Mouse (Mus musculus): Measurements from ENCODE around the gene Gnb1l.

Gene Gnb1l

DNA sequence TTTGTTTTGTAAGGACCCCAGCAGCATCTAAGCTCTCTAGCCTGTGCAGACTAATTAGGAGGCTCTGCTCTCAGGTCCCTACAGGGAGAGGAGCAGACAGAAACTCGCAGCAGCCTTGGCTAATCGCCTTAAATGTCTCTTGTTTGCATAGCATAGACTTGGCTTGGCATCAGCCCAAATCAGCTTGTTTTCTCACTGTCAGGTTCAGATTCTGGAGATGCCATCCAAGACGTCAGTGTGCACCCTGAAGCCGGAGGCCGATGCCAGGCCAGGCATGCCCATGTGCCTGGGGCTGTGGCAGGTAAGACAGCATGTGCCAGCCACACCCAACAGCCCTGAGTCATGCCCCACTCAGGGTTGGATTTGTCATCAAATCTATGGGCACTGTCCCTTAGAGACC lies 49.4 kb downstream of the Gnb1l start:
- no peak for DNase-seq (ENCODE audit: low spot score in 2 of 2)

DNA sequence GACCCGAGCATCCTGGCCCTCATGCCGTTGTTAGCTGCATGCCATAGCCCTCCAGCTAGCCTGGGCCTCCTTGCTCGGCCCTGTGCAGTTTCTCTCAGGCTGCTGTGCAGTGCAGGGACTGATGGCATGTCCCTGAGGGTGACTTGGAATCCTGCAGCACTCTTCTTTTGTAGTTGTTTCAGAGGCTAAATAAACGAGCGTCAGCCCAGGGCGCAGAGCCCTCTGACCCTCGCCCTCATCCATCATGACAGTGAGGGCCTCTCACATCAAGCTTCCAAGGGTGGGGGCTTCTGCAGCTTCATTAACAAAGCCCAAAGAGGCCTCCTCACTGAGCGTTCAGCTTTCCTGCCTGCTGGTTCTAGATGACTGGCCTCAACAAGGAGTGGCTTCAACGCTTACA lies 53.1 kb downstream of the Gnb1l start:
- no peak for DNase-seq (ENCODE audit: low spot score in 2 of 2)

DNA sequence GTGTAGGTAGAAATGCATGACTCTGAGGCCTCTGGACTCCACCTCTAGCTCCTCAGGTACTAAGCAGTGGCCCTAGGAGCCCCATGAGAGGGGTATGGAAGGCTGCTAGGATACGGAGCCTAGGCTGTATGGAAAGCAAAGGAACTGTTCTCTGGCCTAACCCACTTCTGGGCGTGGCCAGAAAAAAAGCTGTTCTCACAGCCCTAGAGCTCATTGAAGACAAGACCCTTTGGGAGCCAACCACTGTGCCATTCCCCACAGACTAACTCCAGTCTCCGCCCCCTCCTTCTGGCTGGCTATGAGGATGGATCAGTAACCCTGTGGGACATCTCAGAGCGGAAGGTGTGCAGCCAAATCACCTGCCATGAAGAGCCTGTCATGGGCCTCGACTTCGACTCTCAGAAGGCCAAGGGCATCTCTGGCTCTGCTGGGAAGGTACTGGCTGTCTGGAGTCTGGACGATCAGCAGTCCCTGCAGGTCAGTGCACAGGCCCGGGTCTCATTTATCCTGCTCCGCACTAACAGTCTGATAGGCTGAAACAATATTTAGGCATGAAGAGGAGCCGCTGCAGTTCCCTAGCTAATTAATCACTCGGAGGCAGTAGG lies 53.7 kb downstream of the Gnb1l start:
- DNase-seq (ENCODE audit: low spot score in 2 of 2): no peak

DNA sequence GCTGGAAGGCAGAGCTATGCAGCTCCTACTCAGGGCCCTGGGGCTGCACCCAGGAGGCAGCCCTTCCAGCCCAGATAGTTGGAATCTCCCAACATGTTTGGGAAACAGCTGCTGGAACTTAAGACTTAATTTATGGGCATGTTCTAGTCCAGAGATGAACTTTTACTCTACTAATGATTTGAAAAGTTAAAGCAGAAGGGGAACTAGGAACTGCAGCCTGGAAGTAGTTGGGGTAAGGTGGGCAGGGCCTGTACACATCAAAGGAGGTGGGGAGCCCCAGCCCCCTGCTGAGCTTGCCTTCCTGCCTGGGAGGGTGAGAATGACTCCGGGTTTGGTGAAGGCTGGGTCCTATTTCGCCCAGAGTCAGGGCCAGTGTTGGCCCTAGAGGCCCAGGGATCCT lies 56.2 kb downstream of the Gnb1l start:
- DNase-seq (ENCODE audit: low spot score in 2 of 2): no peak

DNA sequence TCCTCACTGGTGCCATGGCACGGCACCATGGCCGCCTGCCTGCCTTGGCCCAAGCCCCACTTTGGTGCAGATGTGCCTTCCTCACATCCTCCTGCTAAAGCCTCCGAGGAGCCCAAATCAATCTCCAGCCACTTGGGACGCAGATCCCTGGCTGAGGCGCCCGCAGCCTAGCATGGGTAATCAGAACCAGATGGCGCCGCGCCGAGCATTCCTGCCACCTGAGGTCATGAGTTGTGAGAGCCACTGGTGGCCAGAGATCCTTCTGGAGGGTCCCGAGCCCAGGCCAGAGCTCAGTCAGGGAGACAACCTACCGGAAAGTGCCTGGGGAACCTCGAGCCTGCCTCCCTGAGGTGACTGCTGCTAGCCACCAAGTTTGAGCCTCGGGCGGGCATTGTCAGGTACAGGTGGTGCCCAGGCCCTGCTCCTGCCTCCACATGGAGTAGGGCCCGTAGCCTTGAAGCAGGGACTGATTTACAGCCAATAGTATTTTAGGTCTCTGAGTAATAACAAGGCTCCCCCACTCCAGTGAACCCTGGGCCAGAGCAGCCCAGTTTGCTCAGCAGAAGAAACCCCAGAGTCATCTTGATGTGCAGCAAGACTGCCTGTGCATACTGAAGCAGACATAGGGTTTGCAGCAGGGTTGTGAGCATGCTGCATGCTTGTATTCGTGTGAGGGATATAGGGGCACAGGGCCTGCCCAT lies 56.9 kb downstream of the Gnb1l start:
- no peak for DNase-seq (ENCODE audit: low spot score in 2 of 2)

DNA sequence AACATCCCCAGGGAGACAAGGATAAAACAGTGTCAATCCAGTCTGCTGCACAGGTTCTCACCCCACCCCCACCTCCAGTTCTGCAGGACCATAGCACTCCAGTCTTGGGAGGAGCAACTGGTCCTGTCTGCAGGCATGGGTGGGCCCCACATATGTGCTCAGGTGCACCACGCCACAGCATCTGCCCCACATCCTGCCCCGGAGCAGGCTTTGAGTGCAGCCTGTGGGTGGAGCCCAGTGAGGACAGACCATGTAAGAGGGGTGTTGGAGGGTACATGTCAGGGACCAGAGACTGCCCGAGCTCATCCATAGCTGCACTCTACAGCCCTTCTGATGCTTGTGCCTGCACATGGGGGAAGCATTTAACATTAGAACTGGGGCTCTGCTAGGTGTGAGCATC lies 57.9 kb downstream of the Gnb1l start:
- DNase-seq (ENCODE audit: low spot score in 2 of 2): no peak

DNA sequence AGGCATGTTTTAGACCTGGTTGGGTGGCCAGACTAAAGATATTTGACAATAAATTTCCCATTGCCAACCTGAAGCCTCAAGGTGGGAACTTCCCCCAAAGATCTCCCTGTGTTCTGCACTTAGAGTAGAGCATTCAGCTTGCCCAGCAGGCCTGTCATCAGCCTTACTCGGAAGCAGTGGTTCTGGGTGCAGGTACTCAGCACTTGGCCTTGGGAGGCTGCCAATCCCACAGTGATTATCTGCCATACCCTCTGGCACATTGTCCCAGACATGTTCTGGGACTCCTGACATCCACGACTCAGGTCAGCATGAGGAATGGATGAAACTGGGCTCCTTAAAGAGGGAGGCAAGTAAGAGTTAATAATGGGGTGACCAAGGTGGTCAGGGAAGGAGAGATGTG lies 66.0 kb downstream of the Gnb1l start:
- no peak for DNase-seq (ENCODE audit: low spot score in 2 of 2)

DNA sequence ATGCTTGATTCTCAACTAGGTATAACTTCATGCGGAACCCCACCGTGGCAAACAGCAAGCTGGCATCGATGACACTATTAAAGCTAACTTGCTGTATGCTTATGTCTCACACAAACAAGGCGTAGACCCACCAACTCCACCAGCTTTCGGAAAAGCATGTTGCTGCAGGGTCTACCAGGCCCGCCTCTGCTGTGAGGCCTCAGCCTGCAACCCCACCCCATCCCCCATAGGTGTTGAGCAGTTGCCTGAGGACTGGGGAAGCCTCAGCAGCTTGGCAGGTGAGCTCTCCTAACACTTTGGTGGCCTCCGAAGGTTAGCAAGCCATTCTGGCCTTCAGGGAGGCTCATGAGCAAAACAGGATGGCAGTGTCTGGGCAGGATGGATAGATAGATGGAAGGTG lies 70.1 kb downstream of the Gnb1l start:
- no peak for DNase-seq (ENCODE audit: low spot score in 2 of 2)

DNA sequence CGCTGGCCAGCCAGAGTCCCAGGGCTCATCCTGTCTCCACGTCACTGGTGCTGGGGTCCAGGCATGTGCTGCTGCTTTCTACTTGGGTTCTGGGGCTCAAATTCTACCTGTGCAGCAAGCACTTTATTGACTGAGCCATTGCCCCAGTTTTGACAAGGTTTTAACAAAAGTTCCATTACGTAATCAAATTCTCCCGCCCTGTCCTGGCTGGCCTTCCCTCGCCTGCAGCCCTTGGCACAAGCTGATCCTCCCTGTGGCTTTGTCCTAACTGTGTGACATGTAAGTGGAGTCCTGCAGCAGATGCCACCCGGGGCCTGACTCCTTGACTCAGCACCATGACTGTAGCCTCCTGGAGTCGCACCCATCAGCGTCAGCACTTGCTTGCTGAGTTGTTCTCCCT lies 75.7 kb downstream of the Gnb1l start:
- DNase-seq (ENCODE audit: low spot score in 2 of 2): no peak

DNA sequence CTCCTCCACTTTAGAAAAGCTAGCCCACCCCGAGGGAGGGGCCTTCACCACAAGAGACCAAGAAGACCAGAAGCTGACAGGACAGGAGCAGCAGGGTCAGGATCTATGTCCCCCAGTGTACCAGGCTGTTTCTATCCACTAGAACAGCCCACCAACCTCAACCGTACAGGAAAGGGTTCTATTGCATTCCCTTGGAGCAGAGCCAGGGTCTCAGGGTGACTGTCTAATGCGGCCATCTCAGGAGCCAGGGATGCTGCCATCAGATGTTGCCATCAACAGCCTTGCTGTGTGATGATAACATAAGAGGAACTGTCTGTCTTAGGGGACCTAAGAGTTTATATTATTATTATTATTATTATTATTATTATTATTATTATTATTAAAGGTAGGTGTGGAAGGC lies 78.6 kb downstream of the Gnb1l start:
- no peak for DNase-seq (ENCODE audit: low spot score in 2 of 2)

DNA sequence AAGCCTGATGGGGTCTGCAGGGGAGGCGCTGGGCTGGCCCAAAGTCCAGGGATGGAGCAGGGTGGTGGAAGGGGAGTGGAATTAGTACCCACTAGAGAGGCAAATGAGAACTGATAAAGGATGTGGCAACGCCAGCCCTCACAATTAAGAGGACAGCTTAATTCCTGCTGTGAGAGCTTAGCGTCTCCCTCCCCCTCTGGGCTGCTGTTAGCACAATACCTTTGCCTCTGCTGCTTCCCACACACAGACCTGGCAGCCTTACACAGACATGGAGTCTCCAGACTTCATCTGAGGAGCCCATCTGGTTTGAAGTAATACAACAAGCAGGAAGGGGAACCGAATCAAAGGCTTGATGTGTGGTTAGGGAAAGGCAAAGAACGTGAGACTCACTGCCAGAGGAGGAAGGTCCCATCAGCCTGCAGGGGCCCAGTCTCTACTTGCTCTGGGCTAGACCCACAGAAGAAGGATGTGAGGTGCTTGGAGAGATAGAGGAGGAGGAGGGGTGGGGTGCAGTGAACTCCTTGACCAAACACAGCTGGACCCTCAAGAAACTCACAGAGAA lies 79.2 kb downstream of the Gnb1l start:
- DNase-seq (ENCODE audit: low spot score in 2 of 2): no peak

DNA sequence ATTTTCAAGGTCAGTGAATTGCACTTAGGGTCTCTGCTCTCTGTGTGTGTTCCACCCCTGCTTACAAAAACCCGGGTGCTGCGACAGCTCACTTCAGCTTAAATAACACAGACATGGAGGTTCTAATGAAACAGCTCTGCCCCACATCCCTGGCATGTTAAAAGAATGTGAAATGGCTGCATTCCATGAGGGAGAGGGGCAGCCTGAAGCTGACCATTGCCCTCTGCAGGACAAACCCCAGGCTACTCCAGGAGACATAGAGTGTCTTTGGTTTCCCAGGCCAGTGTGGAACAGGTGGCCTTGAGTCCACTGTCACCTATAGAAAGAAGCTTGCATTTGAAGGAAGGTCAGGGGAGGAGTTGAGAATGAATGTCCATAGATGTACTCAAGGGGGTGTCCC lies 81.9 kb downstream of the Gnb1l start:
- no peak for DNase-seq (ENCODE audit: low spot score in 2 of 2)

DNA sequence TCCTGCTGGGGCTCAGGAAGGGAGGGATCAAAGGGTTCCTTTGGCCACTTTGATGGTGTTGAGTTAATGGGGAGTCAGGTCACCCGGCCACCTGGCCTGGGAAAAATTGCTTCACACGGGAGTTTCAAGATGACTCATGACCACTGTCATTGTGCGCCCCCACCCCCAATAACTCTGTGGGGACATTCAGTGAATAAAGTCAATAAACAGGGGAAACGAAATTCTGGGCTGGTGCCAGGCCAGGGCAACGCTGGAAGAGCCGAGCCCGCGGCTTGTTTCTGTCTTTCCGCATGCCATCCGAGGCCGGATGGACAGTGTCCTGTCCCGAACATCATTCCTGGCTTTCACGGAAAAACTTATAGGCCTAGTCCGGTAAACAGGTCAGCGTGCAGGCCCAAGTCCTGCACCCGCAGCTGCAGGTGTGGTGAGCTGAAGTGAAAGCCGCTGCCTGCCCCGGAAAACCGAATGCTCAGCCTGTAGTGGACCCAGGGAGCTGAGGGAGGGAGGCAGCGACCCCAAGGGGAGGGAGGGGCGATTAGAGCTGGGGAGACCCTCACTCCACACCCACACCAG lies 82.6 kb downstream of the Gnb1l start:
- DNase-seq (ENCODE audit: low spot score in 2 of 2): no peak

DNA sequence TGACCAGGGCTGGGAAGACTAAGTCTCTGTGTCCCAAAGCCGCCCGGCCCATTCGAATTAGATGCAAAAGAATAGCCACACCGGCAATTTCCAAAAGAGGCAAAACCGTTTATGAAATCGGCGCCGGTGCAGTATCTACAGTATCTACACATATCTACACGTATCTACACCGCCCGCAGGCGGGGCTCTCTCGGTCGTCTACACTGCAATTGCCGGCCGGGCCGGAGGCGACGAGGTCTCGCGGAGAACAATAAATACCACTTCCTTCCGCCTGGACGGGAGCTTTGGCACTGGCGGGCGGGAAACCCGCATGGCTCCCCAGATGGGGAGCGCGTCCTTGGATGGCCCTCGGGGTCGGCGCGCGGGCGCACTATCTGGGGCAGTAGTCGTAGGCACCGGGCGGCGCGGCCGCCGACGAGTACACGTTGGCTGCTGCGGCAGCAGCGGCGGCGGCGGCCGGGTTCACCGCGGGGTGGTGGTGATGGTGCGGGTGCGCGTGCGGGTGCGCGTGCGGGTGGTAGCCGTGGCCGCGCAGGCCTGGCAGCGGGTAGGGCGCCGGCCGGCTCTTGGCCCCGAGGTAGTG lies 83.2 kb downstream of the Gnb1l start:
- no peak for DNase-seq (ENCODE audit: low spot score in 2 of 2)

DNA sequence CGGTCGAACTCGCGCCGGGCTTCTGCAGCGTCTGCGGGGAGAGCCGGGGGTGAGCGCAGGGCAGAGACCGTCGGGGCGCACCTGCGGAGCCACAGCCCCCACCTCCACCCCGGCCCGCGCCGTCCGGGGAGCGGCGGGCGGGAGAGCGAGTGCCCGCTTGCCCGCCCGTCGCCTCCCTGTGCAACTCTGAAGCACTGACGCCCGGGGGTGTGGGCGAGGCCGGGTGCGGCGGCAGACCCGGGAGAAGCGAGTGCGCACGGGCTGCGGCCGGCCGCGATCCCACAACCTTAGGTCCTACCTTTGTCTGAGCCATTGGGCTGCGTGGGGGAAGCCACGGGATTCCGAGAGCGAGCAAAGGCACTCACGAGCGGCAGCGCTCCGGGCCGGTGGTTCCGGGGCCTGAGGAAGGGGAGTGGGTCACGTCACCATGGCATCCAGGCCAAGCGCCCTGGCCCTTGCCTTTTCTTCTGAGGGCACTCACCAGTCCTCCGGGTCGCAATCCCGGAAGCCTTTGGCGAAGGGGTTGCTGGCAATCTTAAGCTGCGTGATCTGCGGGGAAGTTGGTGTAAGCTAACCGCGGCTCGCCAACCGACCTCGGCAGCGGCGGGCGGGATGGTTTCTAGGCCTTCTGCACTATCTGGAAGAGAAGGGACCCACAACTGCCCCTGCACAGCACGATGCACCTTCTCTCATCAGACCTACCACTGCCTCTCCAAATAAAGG lies 84.1 kb downstream of the Gnb1l start:
- no peak for DNase-seq (ENCODE audit: low spot score in 2 of 2)

DNA sequence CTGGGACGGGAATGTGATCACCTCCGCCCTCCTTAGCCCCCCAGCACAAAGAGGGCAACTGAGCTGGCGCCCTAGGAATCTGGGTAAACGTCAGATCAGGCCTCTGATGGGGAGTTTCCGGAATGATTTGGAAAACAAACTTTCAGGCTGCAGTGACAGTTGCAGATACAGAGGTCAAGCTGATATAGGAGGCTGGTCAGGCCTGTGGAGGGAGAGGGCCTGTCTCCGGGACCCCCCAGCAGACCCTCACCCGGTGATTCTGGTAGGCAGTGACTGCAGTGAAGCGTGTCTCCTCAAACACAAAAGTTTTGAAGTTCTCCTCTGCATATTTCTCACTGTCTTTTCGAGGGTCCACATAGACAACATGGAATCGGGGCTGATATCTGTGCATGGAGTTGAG lies 84.7 kb downstream of the Gnb1l start:
- no peak for DNase-seq (ENCODE audit: low spot score in 2 of 2)

DNA sequence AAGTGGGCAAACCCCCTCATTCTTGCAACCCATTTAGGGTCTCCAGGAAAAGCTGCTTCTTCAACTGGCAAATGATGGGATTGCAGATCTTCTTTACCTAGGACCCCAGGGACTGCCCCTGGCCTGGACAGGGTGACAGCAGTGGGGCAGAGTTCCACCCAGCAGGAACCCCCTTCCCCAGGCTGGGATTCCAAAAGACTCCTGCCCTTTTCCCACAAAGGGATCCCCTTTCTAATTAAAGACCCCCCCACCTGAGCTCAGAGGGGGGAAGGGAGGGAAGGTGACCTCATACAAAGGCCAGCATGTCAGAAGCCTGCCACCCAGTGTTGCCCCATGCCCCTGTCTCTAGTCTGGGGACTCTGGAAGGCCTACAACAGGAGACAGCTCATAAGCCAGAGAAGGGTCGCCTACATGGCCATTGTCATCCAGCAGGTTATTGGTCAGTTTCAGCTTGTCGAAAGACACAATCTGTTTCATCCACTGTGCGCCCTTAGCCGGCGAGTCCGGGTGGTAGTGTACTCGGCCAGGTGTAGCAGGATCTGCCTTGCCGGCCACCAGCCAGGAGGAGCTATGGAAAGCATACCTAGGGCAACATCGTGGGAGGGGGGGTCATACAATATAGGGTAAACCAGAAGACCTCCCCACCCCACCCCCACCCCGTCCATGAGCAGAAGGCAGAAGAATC lies 85.3 kb downstream of the Gnb1l start:
- DNase-seq (ENCODE audit: low spot score in 2 of 2): no peak

DNA sequence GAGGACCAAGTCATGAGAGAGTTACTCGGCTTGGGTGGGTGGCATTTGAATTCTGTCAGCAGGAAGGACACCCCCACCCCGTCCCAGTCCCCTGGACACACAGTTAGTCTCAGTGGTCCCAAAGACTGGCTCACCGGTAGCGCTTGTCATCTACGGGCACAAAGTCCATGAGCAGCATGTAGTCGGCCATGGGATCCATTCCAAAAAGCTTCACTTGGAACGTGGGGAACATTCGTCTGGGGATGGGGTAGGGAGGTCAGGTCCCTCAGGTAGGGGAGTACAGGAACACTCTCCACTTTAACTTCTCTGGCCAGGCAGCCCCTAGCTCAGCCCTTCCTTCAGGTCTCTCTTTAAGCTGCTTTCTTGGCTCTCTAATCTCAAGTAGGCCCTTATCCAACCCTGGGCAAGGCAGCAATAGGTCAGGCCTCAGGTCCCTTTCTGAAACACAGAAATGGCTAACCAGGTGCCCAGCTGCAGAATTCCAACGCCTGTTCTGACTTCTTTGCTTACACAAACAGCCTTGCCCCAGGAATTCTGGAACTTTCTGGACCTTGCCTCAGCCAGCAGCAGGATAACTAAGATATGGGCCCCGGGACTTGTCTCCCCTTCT lies 86.5 kb downstream of the Gnb1l start:
- no peak for DNase-seq (ENCODE audit: low spot score in 2 of 2)

DNA sequence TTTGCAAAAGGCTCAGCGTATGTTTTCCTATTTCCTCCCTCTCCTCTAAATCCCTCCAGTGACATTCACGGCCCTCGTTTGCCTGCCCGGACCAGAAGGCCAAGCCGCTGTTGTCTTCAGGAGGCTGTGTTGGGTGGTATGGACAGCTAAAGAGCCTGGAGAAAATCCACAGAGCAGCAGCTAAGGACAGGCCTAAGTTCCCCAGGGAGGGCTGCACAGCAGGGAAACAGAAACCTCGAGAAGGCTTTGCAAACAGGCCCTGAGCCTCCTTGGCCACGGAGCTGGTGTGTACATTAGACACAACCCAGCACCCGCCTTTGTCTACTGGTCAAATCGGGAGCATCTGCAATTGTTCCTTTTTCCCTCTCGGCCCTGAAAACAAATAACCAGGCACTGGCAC lies 87.2 kb downstream of the Gnb1l start:
- no peak for DNase-seq (ENCODE audit: low spot score in 2 of 2)

DNA sequence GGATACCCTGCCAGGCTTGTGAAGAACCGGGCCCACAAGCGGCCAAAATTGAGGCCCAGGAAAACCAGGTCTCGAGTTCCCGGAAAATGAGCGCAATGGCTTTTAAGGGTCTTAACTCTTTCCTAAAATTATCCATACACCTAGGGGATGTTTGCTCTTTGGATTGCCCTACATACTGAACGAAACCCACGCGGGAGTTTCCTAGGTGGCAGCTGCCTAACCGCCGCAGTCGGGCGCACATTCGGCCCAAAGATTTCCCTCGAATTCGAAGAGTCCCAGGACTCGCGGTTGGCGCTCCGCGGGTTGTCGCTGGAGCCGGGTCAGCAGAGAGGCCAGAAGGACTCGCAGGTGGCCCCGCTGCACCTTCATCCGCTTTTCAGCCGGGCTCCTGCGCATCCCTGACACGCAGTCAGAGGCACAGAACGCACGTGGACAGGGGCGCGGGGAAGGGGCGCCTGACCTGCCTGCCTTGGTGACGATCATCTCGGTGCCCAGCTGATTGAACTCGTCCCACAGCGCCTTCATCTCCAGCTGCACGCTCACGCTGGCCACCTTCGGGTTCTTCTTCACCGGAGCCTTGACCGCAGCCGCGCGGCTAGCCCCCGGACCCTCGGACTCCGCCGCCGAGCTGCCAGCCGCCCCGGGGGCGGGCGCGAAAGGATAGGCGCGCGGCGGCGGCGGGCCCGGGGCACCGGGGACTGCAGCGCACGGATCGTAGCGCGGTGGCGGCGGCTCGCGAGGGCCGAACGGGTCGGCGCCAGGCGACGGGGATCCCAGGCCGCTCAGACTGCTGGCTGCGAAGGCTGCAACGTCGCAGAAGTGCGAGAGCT lies 87.8 kb downstream of the Gnb1l start:
- no peak for DNase-seq (ENCODE audit: low spot score in 2 of 2)
